Mouse (Mus musculus): ENCODE results near the gene Cfap61. TPM values are rescaled to one million over a fixed set of nuclear protein-coding genes. Genes with fewer than 3 reads are reported as not detected.
"Not testable (repeated sequence)": the region's sequence is repeated elsewhere in the genome, so short reads cannot be mapped to it uniquely, and the experiment has no call there.

Cfap61 gene
- 0.66 and 1.7 TPM in 2 replicates for polyA plus RNA-seq (2015; fragmentation: Nextera tagmentation; extraction: Ambion mirVana)

- H3K9me3 ChIP-seq, result no peaks in the 10 kb centered on the region
- peak within 1 kb of the TSS; percentile 71 for H3K4me2 ChIP-seq
- no peaks in the 10 kb centered on the region for H3K27me3 ChIP-seq (replicated peaks)
- H3K27ac ChIP-seq, result no peak within 1 kb of the TSS
- WGBS, result under 1% methylated on average over 61 of the region's 61 CpGs
- H3K4me3 ChIP-seq (replicated peaks), result peak within 1 kb of the TSS; percentile 72
- 0 out of 2 replicates have a peak, but pooled peaks cover 5% of the 10 kb centered on the region for H3K36me3 ChIP-seq
- ATAC-seq (ENCODE audit: insufficient read depth, low FRiP score, low read depth), result peak; percentile 97
- H3K4me1 ChIP-seq, result peaks cover 7% of the 10 kb centered on the region
- H3K9ac ChIP-seq, result peak within 1 kb of the TSS; percentile 43
Measured at GRCm38 (mm10) chr2:145934339-145935231, at the start of gene Cfap61, which contains the start of gene Crnkl1. Gene Cfap61, plus strand, starts transcription at chr2:145934784. Gene Crnkl1, minus strand, starts transcription at chr2:145935014.

GRCm38 (mm10) chr2:145884913-145885785 is 49.4 kb upstream of the Cfap61 start:
- peak; percentile 17; the same call in 1 of the 2 replicates for ATAC-seq (ENCODE audit: insufficient read depth, low FRiP score, low read depth)
- H3K9me3 ChIP-seq, result no peaks in the 10 kb centered on the region
- H3K4me1 ChIP-seq, result peaks cover 22% of the 10 kb centered on the region
- peak overlapping the region; percentile 79 for H3K27ac ChIP-seq
- peaks cover 18% of the 10 kb centered on the region; the same call in 1 of the 2 replicates for H3K36me3 ChIP-seq
- H3K4me2 ChIP-seq, result no peak overlapping the region
- H3K9ac ChIP-seq, result no peak overlapping the region
- no peak overlapping the region for H3K4me3 ChIP-seq (replicated peaks)
- H3K27me3 ChIP-seq (replicated peaks), result no peaks in the 10 kb centered on the region
- 49% methylated on average over 14 of the region's 14 CpGs for WGBS

- Histone ChIP-seq H3K27me3 (replicated peaks) (no peaks in the 10 kb centered on the region), H3K36me3 (peaks cover 12% of the 10 kb centered on the region; the same call in 1 of the 2 replicates), H3K4me2 (no peak overlapping the region), H3K27ac (peak overlapping the region; percentile 76), H3K4me3 (replicated peaks) (no peak overlapping the region), H3K9ac (no peak overlapping the region), H3K4me1 (peaks cover 22% of the 10 kb centered on the region), H3K9me3 (no peaks in the 10 kb centered on the region)
- ATAC-seq (ENCODE audit: insufficient read depth, low FRiP score, low read depth), result peak; percentile 66; the same call in 1 of the 2 replicates
- WGBS, result 48% methylated on average over 14 of the region's 14 CpGs
Measured at GRCm38 (mm10) chr2:145887937-145888765, 46.4 kb upstream of the Cfap61 start.

- WGBS, result 59% methylated on average over 6 of the region's 6 CpGs
- ATAC-seq (ENCODE audit: insufficient read depth, low FRiP score, low read depth), result 0 out of 2 replicates have a peak, but pooled peaks have one; percentile 15
- Histone ChIP-seq H3K27ac (peak overlapping the region; percentile 76), H3K9ac (no peak overlapping the region), H3K27me3 (replicated peaks) (no peaks in the 10 kb centered on the region), H3K4me2 (no peak overlapping the region), H3K4me1 (peaks cover 22% of the 10 kb centered on the region), H3K36me3 (peaks cover 12% of the 10 kb centered on the region; the same call in 1 of the 2 replicates), H3K4me3 (replicated peaks) (no peak overlapping the region), H3K9me3 (no peaks in the 10 kb centered on the region)
Measured at GRCm38 (mm10) chr2:145888766-145889480, 45.7 kb upstream of the Cfap61 start.

GRCm38 (mm10) chr2:145890571-145890970 is 44.0 kb upstream of the Cfap61 start:
- WGBS, result 86% methylated on average over 2 of the region's 2 CpGs
- H3K27me3 ChIP-seq (replicated peaks), result no peaks in the 10 kb centered on the region
- no peak overlapping the region for H3K4me2 ChIP-seq
- H3K4me1 ChIP-seq, result peaks cover 8% of the 10 kb centered on the region
- peaks cover 12% of the 10 kb centered on the region; the same call in 1 of the 2 replicates for H3K36me3 ChIP-seq
- H3K27ac ChIP-seq, result peak overlapping the region; percentile 4; the same call in 1 of the 2 replicates
- no peak overlapping the region for H3K9ac ChIP-seq
- no peaks in the 10 kb centered on the region for H3K9me3 ChIP-seq
- ATAC-seq (ENCODE audit: insufficient read depth, low FRiP score, low read depth), result no peak
- H3K4me3 ChIP-seq (replicated peaks), result no peak overlapping the region

GRCm38 (mm10) chr2:145893756-145894155 is 40.8 kb upstream of the Cfap61 start:
- Histone ChIP-seq H3K4me3 (replicated peaks) (no peak overlapping the region), H3K36me3 (no peaks in the 10 kb centered on the region), H3K4me1 (no peaks in the 10 kb centered on the region), H3K9ac (no peak overlapping the region), H3K9me3 (no peaks in the 10 kb centered on the region), H3K27ac (no peak overlapping the region), H3K4me2 (no peak overlapping the region), H3K27me3 (replicated peaks) (no peaks in the 10 kb centered on the region)
- WGBS, result 98% methylated on average over 6 of the region's 6 CpGs
- no peak for ATAC-seq (ENCODE audit: insufficient read depth, low FRiP score, low read depth)

GRCm38 (mm10) chr2:145898106-145898505 is 36.5 kb upstream of the Cfap61 start:
- Histone ChIP-seq H3K4me3 (replicated peaks) (no peak overlapping the region), H3K36me3 (no peaks in the 10 kb centered on the region), H3K27ac (no peak overlapping the region), H3K4me1 (no peaks in the 10 kb centered on the region), H3K9me3 (no peaks in the 10 kb centered on the region), H3K4me2 (no peak overlapping the region), H3K9ac (no peak overlapping the region), H3K27me3 (replicated peaks) (no peaks in the 10 kb centered on the region)
- no peak for ATAC-seq (ENCODE audit: insufficient read depth, low FRiP score, low read depth)
- 46% methylated on average over 9 of the region's 9 CpGs for WGBS

GRCm38 (mm10) chr2:145900318-145900717 is 34.3 kb upstream of the Cfap61 start:
- H3K9me3 ChIP-seq; H3K27me3 ChIP-seq (replicated peaks); ATAC-seq (ENCODE audit: insufficient read depth, low FRiP score, low read depth); H3K36me3 ChIP-seq; H3K27ac ChIP-seq; H3K4me2 ChIP-seq; H3K4me3 ChIP-seq (replicated peaks); H3K9ac ChIP-seq: not testable (repeated sequence)
- WGBS, result 65% methylated on average over 8 of the region's 8 CpGs
- peaks cover 12% of the 10 kb centered on the region for H3K4me1 ChIP-seq

- ATAC-seq (ENCODE audit: insufficient read depth, low FRiP score, low read depth), result no peak
- Histone ChIP-seq H3K9ac (no peak within 1 kb of the TSS), H3K9me3 (no peaks in the 10 kb centered on the region), H3K27me3 (replicated peaks) (no peaks in the 10 kb centered on the region), H3K4me3 (replicated peaks) (peak within 1 kb of the TSS; percentile 95), H3K27ac (no peak within 1 kb of the TSS), H3K4me1 (peaks cover 16% of the 10 kb centered on the region), H3K36me3 (no peaks in the 10 kb centered on the region), H3K4me2 (peak within 1 kb of the TSS; percentile 55)
- WGBS, result 84% methylated on average over 6 of the region's 6 CpGs
Measured at GRCm38 (mm10) chr2:145901861-145902260, 32.7 kb upstream of the Cfap61 start, which contains the start of gene Naa20. Gene Naa20, plus strand, starts transcription at chr2:145902099.

GRCm38 (mm10) chr2:145903061-145903901 is 31.3 kb upstream of the Cfap61 start:
- Histone ChIP-seq H3K9ac (peak overlapping the region; percentile 91), H3K36me3 (no peaks in the 10 kb centered on the region), H3K9me3 (no peaks in the 10 kb centered on the region), H3K27ac (peak overlapping the region; percentile 88), H3K4me1 (peaks cover 16% of the 10 kb centered on the region), H3K27me3 (replicated peaks) (no peaks in the 10 kb centered on the region), H3K4me2 (peak overlapping the region; percentile 55), H3K4me3 (replicated peaks) (peak overlapping the region; percentile 95)
- ATAC-seq (ENCODE audit: insufficient read depth, low FRiP score, low read depth), result peak; percentile 93
- under 1% methylated on average over 68 of the region's 68 CpGs for WGBS

All from stomach, embryonic 15.5 days (tissue).